Mouse (Mus musculus) G1E (cell line): Measurements from ENCODE around the gene Gpsm2.

Experiments
- CTCF ChIP-seq: IDR thresholded peaks from 2 replicates; pipeline ENCODE4 v1.5.1; 2012; ENCODE audit warnings: low read depth, low read length, inconsistent platforms, mixed read lengths
- GATA1 ChIP-seq: IDR thresholded peaks from 2 replicates; pipeline ENCODE4 v1.6.1; 2012; ENCODE audit warnings: borderline replicate concordance, low read length, inconsistent platforms, mixed read lengths
- GATA2 ChIP-seq: IDR thresholded peaks from 2 replicates; pipeline ENCODE4 v1.6.1; 2012; ENCODE audit warnings: low read depth, low read length, inconsistent platforms, borderline replicate concordance

- no peak for TF ChIP-seq CTCF
- TF ChIP-seq GATA1, result no peak
- no peak for TF ChIP-seq GATA2
Measured at GRCm38 (mm10) chr3:108655486-108655885, 66.6 kb downstream of the Gpsm2 start.
